ENCODE assay signal across 9 mouse cellular contexts in the genomic region with DNA sequence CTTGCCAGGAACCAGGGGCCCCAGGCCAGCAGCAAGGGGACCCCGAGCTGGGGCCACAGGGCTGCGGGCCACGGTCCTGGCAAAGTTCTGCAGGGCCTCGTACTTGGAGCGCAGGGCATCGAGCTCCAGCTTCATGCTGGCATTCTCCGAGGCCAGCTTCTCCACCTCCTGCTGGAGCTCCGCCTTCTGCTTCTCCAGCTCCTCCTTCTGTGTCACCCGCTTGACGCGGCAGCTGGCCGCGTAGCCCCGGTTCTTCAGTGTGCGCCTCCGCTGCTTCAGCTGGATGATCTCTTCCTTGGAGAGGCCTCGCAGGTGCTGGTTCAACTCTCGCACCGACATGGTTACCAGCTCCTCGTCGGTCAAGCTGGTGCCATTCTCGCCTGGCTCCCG. TPM values are rescaled to one million over a fixed set of nuclear protein-coding genes. Genes with fewer than 3 reads are reported as not detected.
DNase-seq lines count a peak whose midpoint lies in the region; ATAC-seq and TF ChIP-seq lines count a peak whose summit lies in the region.
"Had no signal": no experiment of that assay in that cellular context is flagged by ENCODE, and none has a peak within 500 bp of the region (broad histone marks: within the 10 kb centered on the region; RNA-seq: fewer than 3 reads in every experiment).

No protein-coding gene starts in this region.

- no peak for DNase-seq in heart, postnatal 25 days (ENCODE audit: low spot score)
- peak; percentile 66 to 73 for DNase-seq in adrenal gland, postnatal 36 days
- no peak for DNase-seq in hindbrain, postnatal 0 days (ENCODE audit: low spot score)
- DNase-seq in liver, embryonic 14.5 days (ENCODE audit: low read depth in 3 of 3, low spot score in 3 of 3) = no peak
- peak in 1 of 2 experiments; percentile 47 for DNase-seq in spleen, adult 2 months (ENCODE audit: low read depth in 1 of 2, low spot score in 2 of 2)
- no peak for DNase-seq in ovary, adult 18-20 months (ENCODE audit: low spot score)
- DNase-seq in retina, postnatal 1 day = no peak

- TF ChIP-seq CTCF in hindbrain, postnatal 0 days (IDR thresholded peaks at IDR 0.05; ENCODE audit: low read depth) = no peak
- 0 out of 2 replicates have a peak, but pooled peaks have one; percentile 1 for TF ChIP-seq CTCF in liver, embryonic 14.5 days (IDR thresholded peaks at IDR 0.05; ENCODE audit: low read depth)
- TF ChIP-seq CTCF in spleen, adult 2 months (IDR thresholded peaks at IDR 0.05; ENCODE audit: extremely low read depth, insufficient read depth, insufficient read length, insufficient replicate concordance) = no peak

- peaks cover 30% of the 10 kb centered on the region for H3K36me3 ChIP-seq in heart, embryonic 13.5 days
- 0 out of 2 replicates have a peak, but pooled peaks cover 5% of the 10 kb centered on the region for H3K36me3 ChIP-seq in hindbrain, postnatal 0 days (ENCODE audit: insufficient read depth, low read length)
- peaks cover 9% of the 10 kb centered on the region for H3K36me3 ChIP-seq in liver, embryonic 14.5 days (replicated peaks; ENCODE audit: control insufficient read depth, insufficient read depth, low read depth)
- 0 out of 2 replicates have a peak, but pooled peaks cover 1% of the 10 kb centered on the region for H3K36me3 ChIP-seq in spleen, adult 2 months (ENCODE audit: control insufficient read depth, insufficient read depth, low read length)

- peak overlapping the region; percentile 93 for H3K4me3 ChIP-seq in heart, embryonic 13.5 days
- no peak overlapping the region for H3K4me3 ChIP-seq in hindbrain, postnatal 0 days (ENCODE audit: low read length)
- peak overlapping the region; percentile 64 to 89 for H3K4me3 ChIP-seq in liver, embryonic 14.5 days (ENCODE audit: insufficient read depth in 1 of 2, low read depth in 2 of 2, low read length in 2 of 2)
- H3K4me3 ChIP-seq in spleen, adult 2 months (ENCODE audit: extremely low read depth, insufficient read depth, insufficient read length) = peak overlapping the region; percentile 56

- no peaks in the 10 kb centered on the region for H3K27me3 ChIP-seq in heart, embryonic 13.5 days (replicated peaks)
- H3K27me3 ChIP-seq in hindbrain, postnatal 0 days (ENCODE audit: insufficient read depth, low read length) = no peaks in the 10 kb centered on the region
- H3K27me3 ChIP-seq in liver, embryonic 14.5 days (ENCODE audit: control insufficient read depth, insufficient read depth, low read length) = no peaks in the 10 kb centered on the region
- H3K27me3 ChIP-seq in spleen, adult 2 months (ENCODE audit: control insufficient read depth, insufficient read depth, low read length) = no peaks in the 10 kb centered on the region

- H3K4me2 ChIP-seq in heart, embryonic 13.5 days = peak overlapping the region; percentile 76
- H3K4me2 ChIP-seq in hindbrain, postnatal 0 days (ENCODE audit: low read depth, low read length) = 0 out of 2 replicates have a peak overlapping the region, but pooled peaks have one; percentile 25
- peak overlapping the region; percentile 75 for H3K4me2 ChIP-seq in liver, embryonic 14.5 days (ENCODE audit: low read depth)

- H3K9me3 ChIP-seq in heart, embryonic 13.5 days = no peaks in the 10 kb centered on the region
- no peaks in the 10 kb centered on the region for H3K9me3 ChIP-seq in hindbrain, postnatal 0 days (ENCODE audit: low read length)
- no peaks in the 10 kb centered on the region for H3K9me3 ChIP-seq in liver, embryonic 14.5 days (ENCODE audit: control insufficient read depth, low read length)

- peaks cover 52% of the 10 kb centered on the region for H3K4me1 ChIP-seq in heart, embryonic 13.5 days
- H3K4me1 ChIP-seq in hindbrain, postnatal 0 days (ENCODE audit: insufficient read depth, low read length) = peaks cover 22% of the 10 kb centered on the region
- H3K4me1 ChIP-seq in liver, embryonic 14.5 days (replicated peaks; ENCODE audit: control insufficient read depth in 2 of 2, insufficient read depth in 2 of 2, low read length in 1 of 2) = peaks cover 41 to 54% of the 10 kb centered on the region in 2 experiments
- peaks cover 51% of the 10 kb centered on the region for H3K4me1 ChIP-seq in spleen, adult 2 months (ENCODE audit: control insufficient read depth, insufficient read depth, insufficient read length)

- peak; percentile 34 for TF ChIP-seq POLR2A in spleen, adult 2 months (IDR thresholded peaks at IDR 0.05; ENCODE audit: low read depth, low read length)

- peak overlapping the region; percentile 97 for H3K9ac ChIP-seq in heart, embryonic 13.5 days
- no peak overlapping the region for H3K9ac ChIP-seq in hindbrain, postnatal 0 days (replicated peaks; ENCODE audit: low read length)
- H3K9ac ChIP-seq in liver, embryonic 14.5 days (replicated peaks) = peak overlapping the region; percentile 99

- peak overlapping the region; percentile 91 for H3K27ac ChIP-seq in heart, embryonic 13.5 days (replicated peaks)
- H3K27ac ChIP-seq in hindbrain, postnatal 0 days = peak overlapping the region; percentile 41; the same call in 1 of the 2 replicates
- H3K27ac ChIP-seq in liver, embryonic 14.5 days = peak overlapping the region; percentile 99
- peak overlapping the region; percentile 80 for H3K27ac ChIP-seq in spleen, adult 2 months (ENCODE audit: insufficient read depth, low read length)

- 78% methylated on average over 23 of the region's 23 CpGs for WGBS in heart, embryonic 13.5 days
- WGBS in hindbrain, postnatal 0 days = 72% methylated on average over 23 of the region's 23 CpGs
- WGBS in liver, embryonic 14.5 days (ENCODE audit: insufficient replicate concordance) = 26% methylated on average over 23 of the region's 23 CpGs
- WGBS in spleen, adult 2 months = 12% methylated on average over 23 of the region's 23 CpGs

- ATAC-seq in heart, embryonic 13.5 days (ENCODE audit: extremely low read depth, insufficient number of reproducible peaks, low FRiP score, low TSS enrichment) = no peak
- no peak for ATAC-seq in hindbrain, postnatal 0 days
- ATAC-seq in liver, embryonic 14.5 days (ENCODE audit: insufficient read depth) = no peak

- no peak for TF ChIP-seq EP300 in liver, embryonic 14.5 days (IDR thresholded peaks at IDR 0.05; ENCODE audit: low read depth)

- intact Hi-C loops in heart, postnatal 25 days (cut with DNase I) = loop anchor here (5.0 kb wide), 1 partner anchor 43 kb away; a partner anchor contains a TSS

RNA-seq across cellular contexts. Expression of a gene that starts 4.1 kb away (rescaled TPM):
- polyA plus RNA-seq in heart, embryonic 13.5 days (2015; fragmentation: Nextera tagmentation; extraction: Ambion mirVana) = 18.1 and 19.9 TPM in 2 replicates
- 10 to 100 TPM; 38.7 to 42.1 TPM for total RNA-seq in heart, postnatal 25 days (2021)
- total RNA-seq in adrenal gland, postnatal 36 days (2021) = 10 to 100 TPM; 50.4 to 78.6 TPM
- 35.9 and 39.3 TPM in 2 replicates for total RNA-seq in hindbrain, postnatal 0 days (2014; rRNA removed)
- polyA plus RNA-seq in hindbrain, postnatal 0 days (2015; fragmentation: Nextera tagmentation; extraction: Ambion mirVana) = 36.5 and 38.9 TPM in 2 replicates
- polyA plus RNA-seq in liver, embryonic 14.5 days (2012; rRNA removed) = 29.5 and 30.9 TPM in 2 replicates
- polyA plus RNA-seq in liver, embryonic 14.5 days (2014; fragmentation: Nextera tagmentation; extraction: Ambion mirVana) = 20.9 and 25.9 TPM in 2 replicates
- 29.9 and 31.3 TPM in 2 replicates for polyA plus RNA-seq in spleen, adult 2 months (2012; rRNA removed)

RNA-seq across cellular contexts. Expression of a gene that starts 4.3 kb away (rescaled TPM):
- polyA plus RNA-seq in heart, embryonic 13.5 days (2015; fragmentation: Nextera tagmentation; extraction: Ambion mirVana) = 17.7 and 20.4 TPM in 2 replicates
- total RNA-seq in heart, postnatal 25 days (2021) = 1 to 10 TPM; 7.7 to 8.3 TPM
- 10 to 100 TPM; 49.6 to 67.0 TPM for total RNA-seq in adrenal gland, postnatal 36 days (2021)
- 30.8 and 32.8 TPM in 2 replicates for total RNA-seq in hindbrain, postnatal 0 days (2014; rRNA removed)
- polyA plus RNA-seq in hindbrain, postnatal 0 days (2015; fragmentation: Nextera tagmentation; extraction: Ambion mirVana) = 32.3 and 38.3 TPM in 2 replicates
- 27.6 and 30.8 TPM in 2 replicates for polyA plus RNA-seq in liver, embryonic 14.5 days (2012; rRNA removed)
- polyA plus RNA-seq in liver, embryonic 14.5 days (2014; fragmentation: Nextera tagmentation; extraction: Ambion mirVana) = 22.0 and 26.3 TPM in 2 replicates
- 119 and 139 TPM in 2 replicates for polyA plus RNA-seq in spleen, adult 2 months (2012; rRNA removed)

RNA-seq across cellular contexts. Expression of a gene that starts 11.6 kb away (rescaled TPM):
- polyA plus RNA-seq in heart, embryonic 13.5 days (2015; fragmentation: Nextera tagmentation; extraction: Ambion mirVana) = 71.8 and 90.4 TPM in 2 replicates
- total RNA-seq in heart, postnatal 25 days (2021) = 10 to 100 TPM; 54.2 to 59.3 TPM
- 100 to 1,000 TPM; 212 to 312 TPM for total RNA-seq in adrenal gland, postnatal 36 days (2021)
- 120 and 142 TPM in 2 replicates for total RNA-seq in hindbrain, postnatal 0 days (2014; rRNA removed)
- polyA plus RNA-seq in hindbrain, postnatal 0 days (2015; fragmentation: Nextera tagmentation; extraction: Ambion mirVana) = 125 and 143 TPM in 2 replicates
- polyA plus RNA-seq in liver, embryonic 14.5 days (2012; rRNA removed) = 127 and 135 TPM in 2 replicates
- 86.2 and 99.6 TPM in 2 replicates for polyA plus RNA-seq in liver, embryonic 14.5 days (2014; fragmentation: Nextera tagmentation; extraction: Ambion mirVana)
- polyA plus RNA-seq in spleen, adult 2 months (2012; rRNA removed) = 139 and 165 TPM in 2 replicates

RNA-seq across cellular contexts. Expression of a gene that starts 14.2 kb away (rescaled TPM):
- 22.2 and 23.5 TPM in 2 replicates for polyA plus RNA-seq in heart, embryonic 13.5 days (2015; fragmentation: Nextera tagmentation; extraction: Ambion mirVana)
- total RNA-seq in heart, postnatal 25 days (2021) = 1 to 10 TPM; 1.6 to 2.3 TPM
- 1 to 10 TPM; 1.1 to 1.5 TPM for total RNA-seq in adrenal gland, postnatal 36 days (2021)
- total RNA-seq in hindbrain, postnatal 0 days (2014; rRNA removed) = 9.0 and 9.3 TPM in 2 replicates
- polyA plus RNA-seq in hindbrain, postnatal 0 days (2015; fragmentation: Nextera tagmentation; extraction: Ambion mirVana) = 13.2 and 13.8 TPM in 2 replicates
- polyA plus RNA-seq in liver, embryonic 14.5 days (2012; rRNA removed) = 4.0 and 4.3 TPM in 2 replicates
- 4.8 and 5.1 TPM in 2 replicates for polyA plus RNA-seq in liver, embryonic 14.5 days (2014; fragmentation: Nextera tagmentation; extraction: Ambion mirVana)
- 7.5 and 8.7 TPM in 2 replicates for polyA plus RNA-seq in spleen, adult 2 months (2012; rRNA removed)

RNA-seq across cellular contexts. Expression of a gene that starts 18.6 kb away (rescaled TPM):
- 13.0 and 13.9 TPM in 2 replicates for polyA plus RNA-seq in heart, embryonic 13.5 days (2015; fragmentation: Nextera tagmentation; extraction: Ambion mirVana)
- 10 to 100 TPM; 78.3 to 78.8 TPM for total RNA-seq in heart, postnatal 25 days (2021)
- not detected for total RNA-seq in adrenal gland, postnatal 36 days (2021)
- total RNA-seq in hindbrain, postnatal 0 days (2014; rRNA removed) = 1.4 and 1.5 TPM in 2 replicates
- 1.3 and 1.5 TPM in 2 replicates for polyA plus RNA-seq in hindbrain, postnatal 0 days (2015; fragmentation: Nextera tagmentation; extraction: Ambion mirVana)
- 0.07 and 0.13 TPM in 2 replicates for polyA plus RNA-seq in liver, embryonic 14.5 days (2012; rRNA removed)
- polyA plus RNA-seq in liver, embryonic 14.5 days (2014; fragmentation: Nextera tagmentation; extraction: Ambion mirVana) = 0.67 and 1.0 TPM in 2 replicates
- 0.83 and 1.5 TPM in 2 replicates for polyA plus RNA-seq in spleen, adult 2 months (2012; rRNA removed)
- polyA plus RNA-seq: limb, embryonic 11.5 days had no signal

Comparison
In these comparisons a context has a peak if more than half of its experiments do, and no peak if none do; other contexts are left out.
1. H3K27ac ChIP-seq: peak in every context shown above with its lines; median percentile 99 in liver, embryonic 14.5 days; 91 in heart, embryonic 13.5 days; 80 in spleen, adult 2 months; 41 in hindbrain, postnatal 0 days.
2. H3K4me2 ChIP-seq: peak in every context shown above with its lines; median percentile 76 in heart, embryonic 13.5 days; 75 in liver, embryonic 14.5 days; 25 in hindbrain, postnatal 0 days.
3. DNase-seq: peak in adrenal gland, postnatal 36 days (2 of 2); none in heart, postnatal 25 days (single experiment), hindbrain, postnatal 0 days (single experiment), liver, embryonic 14.5 days (0 of 3), ovary, adult 18-20 months (single experiment) and retina, postnatal 1 day (single experiment).